Mouse (Mus musculus) lung, adult 2 months (tissue): ENCODE data around the gene 5730522E02Rik. TPM values are rescaled to one million over a fixed set of nuclear protein-coding genes. Genes with fewer than 3 reads are reported as not detected.

ENCODE experiments used
- DNase-seq: peaks from one replicate; pipeline ENCODE4 v3.0.0; 2022
- H3K4me1 ChIP-seq: fragments of 200-500 bp; 2 replicates; pipeline ENCODE4 v1.6.1; 2011; ENCODE audit warnings: low read length; ENCODE audit not compliant: control insufficient read depth, insufficient read depth
- H3K4me3 ChIP-seq: fragments of 200-500 bp; replicated peaks from 2 replicates; pipeline ENCODE3; 2011; ENCODE audit warnings: low read depth, mild to moderate bottlenecking, control low read depth, low read length; ENCODE audit errors: extremely low read depth
- CTCF ChIP-seq: fragments of 200-500 bp; IDR thresholded peaks from 2 replicates; pipeline ENCODE4 v1.5.1; 2011; ENCODE audit warnings: mild to moderate bottlenecking, low read length, control low read depth; ENCODE audit not compliant: insufficient read depth
- POLR2A ChIP-seq: fragments of 200-500 bp; IDR thresholded peaks from 2 replicates; pipeline ENCODE4 v1.6.1; 2011; ENCODE audit warnings: low read depth, mild to moderate bottlenecking, control low read depth, low read length, borderline replicate concordance; ENCODE audit errors: extremely low read depth
- WGBS: fragments of 180-500 bp; shearing (Covaris S2); methylation state at CpG from one replicate; pipeline ENCODE4 v1.1.7; 2018; 5-methylcytosine and 5-hydroxymethylcytosine counted together
- polyA plus RNA-seq: library from polyadenylated mRNA; depleted of rRNA; stranded (reverse); fragments of >200 nt; gene quantifications from 2 replicates; pipeline ENCODE4 v1.2.3, GENCODE M21; 2012; rRNA removed

5730522E02Rik gene
- polyA plus RNA-seq, 1 experiment = 0.28 TPM

DNA sequence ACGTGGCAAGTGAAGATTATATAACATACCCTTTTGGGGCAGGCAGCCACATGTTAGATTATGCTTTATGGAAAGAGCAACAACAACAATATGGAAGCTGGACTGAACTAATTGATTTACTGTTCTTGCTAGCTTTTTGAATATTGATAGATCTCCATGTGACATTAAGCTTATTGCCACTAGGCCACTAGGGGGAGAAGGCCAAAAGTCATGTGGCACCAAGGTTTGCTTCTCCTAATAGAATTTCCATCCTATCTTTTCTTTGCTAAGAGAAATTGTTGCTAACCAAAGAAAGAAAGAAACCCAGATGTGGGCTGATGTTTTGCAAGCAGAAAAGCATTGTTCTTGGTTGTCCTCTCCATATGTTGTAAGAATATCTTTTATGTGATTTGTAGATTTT is 621.1 kb downstream of the 5730522E02Rik start:
- DNase-seq = no peak
- H3K4me3 ChIP-seq = no peak overlapping the region
- no peaks in the 10 kb centered on the region for H3K4me1 ChIP-seq
- TF ChIP-seq CTCF (no peak), POLR2A (no peak)
- 47% methylated on average over 1 of the region's 1 CpGs for WGBS

DNA sequence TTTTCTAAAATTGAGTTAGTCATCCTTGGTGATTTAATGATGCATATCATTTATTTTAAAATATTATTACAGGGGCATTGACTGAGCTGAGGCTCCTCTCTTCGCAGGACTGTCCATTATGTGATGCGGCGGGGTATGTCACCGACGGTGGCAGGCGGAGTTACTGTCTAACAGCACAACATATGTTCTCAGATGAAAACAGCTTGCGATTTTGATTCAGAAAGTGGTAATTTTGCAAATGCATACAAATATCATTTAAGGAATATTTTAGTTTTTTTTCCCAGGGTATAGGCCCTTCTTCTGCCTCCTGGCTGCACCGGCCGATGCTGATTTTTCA is 636.5 kb downstream of the 5730522E02Rik start:
- TF ChIP-seq POLR2A = no peak
- no peak for TF ChIP-seq CTCF
- H3K4me1 ChIP-seq = no peaks in the 10 kb centered on the region
- H3K4me3 ChIP-seq = no peak overlapping the region
- no peak for DNase-seq
- 93% methylated on average over 9 of the region's 9 CpGs for WGBS

DNA sequence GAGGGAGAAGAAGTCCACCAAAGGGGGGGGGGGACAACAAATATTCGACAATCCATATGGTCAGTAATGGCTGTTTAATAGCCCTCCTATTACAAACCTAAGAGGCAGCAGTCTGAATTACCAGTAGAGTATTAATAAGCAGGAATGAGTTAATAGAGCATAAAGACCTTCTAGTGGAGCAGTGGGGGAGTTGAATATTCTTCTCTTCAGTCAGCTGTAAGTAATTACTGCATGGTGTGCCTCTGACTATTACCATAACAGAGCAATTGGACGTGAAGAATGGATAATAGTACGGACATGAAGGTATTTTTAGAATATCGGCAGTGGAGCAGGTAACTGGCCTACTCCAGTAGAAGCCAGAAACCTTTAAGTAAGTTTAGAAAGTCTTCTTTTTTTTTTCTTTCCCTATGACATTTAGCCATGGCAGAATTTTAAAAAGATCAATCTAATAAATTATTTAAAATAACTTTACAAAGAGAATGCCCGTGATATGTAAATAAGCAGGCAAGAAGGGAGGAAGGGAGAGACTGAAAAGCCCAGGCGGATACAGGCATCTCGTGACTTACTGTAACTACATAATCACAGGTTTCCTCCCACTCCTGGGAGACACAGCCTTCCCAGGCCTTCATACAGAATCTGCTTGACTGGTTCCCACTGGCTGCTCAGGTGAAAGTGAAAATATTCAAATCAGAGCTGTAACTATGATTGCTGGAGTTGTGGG is 637.0 kb downstream of the 5730522E02Rik start:
- WGBS = 72% methylated on average over 7 of the region's 7 CpGs
- no peaks in the 10 kb centered on the region for H3K4me1 ChIP-seq
- no peak overlapping the region for H3K4me3 ChIP-seq
- no peak for TF ChIP-seq CTCF
- TF ChIP-seq POLR2A = no peak
- no peak for DNase-seq

DNA sequence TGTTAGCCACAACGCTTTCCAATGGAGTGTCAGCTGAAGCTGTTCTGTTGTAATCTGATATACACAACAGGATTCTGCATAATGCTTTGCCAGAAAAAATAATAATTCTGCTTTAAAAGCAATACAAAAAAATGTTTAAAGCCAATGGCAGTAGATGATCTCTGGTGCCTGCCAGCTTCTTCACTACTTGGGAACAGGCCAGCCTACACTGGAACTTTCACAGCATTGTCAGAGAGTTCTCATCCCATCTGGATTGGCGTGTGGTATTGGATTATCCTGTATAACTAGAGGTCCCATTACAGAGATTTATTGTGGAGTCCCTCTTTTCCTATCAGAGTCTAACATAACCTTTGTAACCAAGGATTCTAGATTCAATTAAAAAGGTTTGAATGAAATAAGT is 639.2 kb downstream of the 5730522E02Rik start:
- TF ChIP-seq CTCF (no peak), POLR2A (no peak)
- Histone ChIP-seq H3K4me1 (no peaks in the 10 kb centered on the region), H3K4me3 (no peak overlapping the region)
- 61% methylated on average over 2 of the region's 2 CpGs for WGBS
- DNase-seq = no peak

Other genes with a start within 250 kb of the 5730522E02Rik start
- 1.3 and 2.7 TPM in 2 replicates for gene Fancl, start 175.4 kb upstream of the 5730522E02Rik start, polyA plus RNA-seq